8 mouse cellular contexts compared by ENCODE assay signal in the genomic region with DNA sequence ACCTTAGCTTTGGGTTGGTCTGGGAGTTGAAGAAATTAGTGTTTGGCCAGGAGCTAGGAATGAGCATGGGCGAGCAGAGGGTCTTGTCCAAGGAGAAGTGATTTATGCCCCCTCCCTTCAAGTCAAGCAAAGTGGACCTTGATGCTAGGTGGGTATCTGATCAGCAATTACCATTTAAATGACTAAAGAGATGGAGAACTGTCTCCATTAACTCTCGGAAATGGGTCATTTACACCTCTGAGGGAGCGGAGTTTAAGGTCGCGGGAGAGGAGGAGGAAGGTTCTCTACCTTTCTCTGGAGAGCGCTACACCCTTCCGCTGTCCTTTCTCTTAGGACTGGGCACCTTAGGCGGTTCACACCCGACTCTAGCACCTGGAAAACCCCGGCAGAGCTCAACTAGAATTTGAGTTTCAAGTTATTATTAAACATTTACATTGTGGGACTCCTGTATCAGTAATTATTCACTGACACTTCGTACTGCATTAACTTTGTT. TPM values are rescaled to one million over a fixed set of nuclear protein-coding genes. Genes with fewer than 3 reads are reported as not detected.
DNase-seq lines count a peak whose midpoint lies in the region; ATAC-seq and TF ChIP-seq lines count a peak whose summit lies in the region.

A gene (minus strand): TSS at position 97 of the 493 bp plus-strand sequence.

- H3K9ac ChIP-seq in forebrain, embryonic 14.5 days (ENCODE audit: low read length), result peak within 1 kb of the TSS; percentile 65
- no peak within 1 kb of the TSS for H3K9ac ChIP-seq in intestine, postnatal 0 days (ENCODE audit: low read depth, low read length)
- peak within 1 kb of the TSS; percentile 37 for H3K9ac ChIP-seq in stomach, embryonic 14.5 days (replicated peaks; ENCODE audit: low read depth, low read length)

- no peaks in the 10 kb centered on the region for H3K9me3 ChIP-seq in forebrain, embryonic 14.5 days (replicated peaks; ENCODE audit: control insufficient read depth, low read length)
- no peaks in the 10 kb centered on the region for H3K9me3 ChIP-seq in intestine, postnatal 0 days (ENCODE audit: control insufficient read depth)
- no peaks in the 10 kb centered on the region for H3K9me3 ChIP-seq in stomach, embryonic 14.5 days (ENCODE audit: control insufficient read depth, low read depth, low read length)

- TF ChIP-seq CTCF in spleen, adult 2 months (IDR thresholded peaks at IDR 0.05; ENCODE audit: extremely low read depth, insufficient read depth, insufficient read length, insufficient replicate concordance), result no peak
- no peak for TF ChIP-seq CTCF in intestine, postnatal 0 days (IDR thresholded peaks at IDR 0.05; ENCODE audit: low read depth)

- no peaks in the 10 kb centered on the region for H3K36me3 ChIP-seq in spleen, adult 2 months (ENCODE audit: control insufficient read depth, insufficient read depth, low read length)
- no peaks in the 10 kb centered on the region for H3K36me3 ChIP-seq in forebrain, embryonic 14.5 days (ENCODE audit: control insufficient read depth, insufficient read depth, low read length)
- H3K36me3 ChIP-seq in intestine, postnatal 0 days (ENCODE audit: control insufficient read depth, insufficient read depth), result no peaks in the 10 kb centered on the region
- no peaks in the 10 kb centered on the region for H3K36me3 ChIP-seq in stomach, embryonic 14.5 days (ENCODE audit: control insufficient read depth, insufficient read depth, low read length)

- H3K4me1 ChIP-seq in spleen, adult 2 months (ENCODE audit: control insufficient read depth, insufficient read depth, insufficient read length), result peaks cover 4% of the 10 kb centered on the region
- H3K4me1 ChIP-seq in forebrain, embryonic 14.5 days (ENCODE audit: control insufficient read depth, insufficient read depth, low read length), result peaks cover 12% of the 10 kb centered on the region
- no peaks in the 10 kb centered on the region for H3K4me1 ChIP-seq in intestine, postnatal 0 days (replicated peaks; ENCODE audit: control insufficient read depth, insufficient read depth, low read length)
- no peaks in the 10 kb centered on the region; the same call in 1 of the 2 replicates for H3K4me1 ChIP-seq in stomach, embryonic 14.5 days (ENCODE audit: control insufficient read depth, insufficient read depth, low read length)

- H3K27ac ChIP-seq in spleen, adult 2 months (ENCODE audit: insufficient read depth, low read length), result no peak within 1 kb of the TSS
- no peak within 1 kb of the TSS for H3K27ac ChIP-seq in forebrain, embryonic 14.5 days (ENCODE audit: low read depth, low read length)
- no peak within 1 kb of the TSS for H3K27ac ChIP-seq in intestine, postnatal 0 days (ENCODE audit: low read depth, low read length)
- H3K27ac ChIP-seq in stomach, embryonic 14.5 days (ENCODE audit: low read length), result 0 out of 2 replicates have a peak within 1 kb of the TSS, but pooled peaks have one; percentile 33

- no peak for ATAC-seq in forebrain, embryonic 14.5 days
- ATAC-seq in intestine, postnatal 0 days, result no peak
- ATAC-seq in stomach, embryonic 14.5 days (ENCODE audit: insufficient number of reproducible peaks, insufficient read depth, low FRiP score, low read depth), result peak; percentile 7; the same call in 1 of the 2 replicates
- no peak for ATAC-seq in CD4-positive, CD25-positive, alpha-beta regulatory T cell, adult 4 months

- peak within 1 kb of the TSS; percentile 94 for H3K4me2 ChIP-seq in forebrain, embryonic 14.5 days (ENCODE audit: low read length)
- peak within 1 kb of the TSS; percentile 83 for H3K4me2 ChIP-seq in intestine, postnatal 0 days (replicated peaks; ENCODE audit: low read depth)
- H3K4me2 ChIP-seq in stomach, embryonic 14.5 days (replicated peaks; ENCODE audit: low read depth, low read length), result peak within 1 kb of the TSS; percentile 98

- no peak for TF ChIP-seq POLR2A in spleen, adult 2 months (IDR thresholded peaks at IDR 0.05; ENCODE audit: low read depth, low read length)

- 21% methylated on average over 11 of the region's 11 CpGs for WGBS in spleen, adult 2 months
- WGBS in forebrain, embryonic 14.5 days, result 9% methylated on average over 11 of the region's 11 CpGs
- 15% methylated on average over 11 of the region's 11 CpGs for WGBS in intestine, postnatal 0 days
- 8% methylated on average over 11 of the region's 11 CpGs for WGBS in stomach, embryonic 14.5 days

- peaks cover 30% of the 10 kb centered on the region for H3K27me3 ChIP-seq in spleen, adult 2 months (ENCODE audit: control insufficient read depth, insufficient read depth, low read length)
- peaks cover 21% of the 10 kb centered on the region for H3K27me3 ChIP-seq in forebrain, embryonic 14.5 days (replicated peaks; ENCODE audit: control insufficient read depth, insufficient read depth, low read length)
- H3K27me3 ChIP-seq in intestine, postnatal 0 days (replicated peaks; ENCODE audit: control insufficient read depth, insufficient read depth, low read length), result peaks cover 54% of the 10 kb centered on the region
- H3K27me3 ChIP-seq in stomach, embryonic 14.5 days (ENCODE audit: control insufficient read depth, insufficient read depth, low read length), result peaks cover 8% of the 10 kb centered on the region; the same call in 1 of the 2 replicates

- no peak for DNase-seq in spleen, adult 2 months (ENCODE audit: low read depth in 1 of 2, low spot score in 2 of 2)
- DNase-seq in spleen, adult 18-20 months, result no peak
- DNase-seq in forebrain, embryonic 14.5 days (ENCODE audit: low spot score), result no peak
- DNase-seq in urinary bladder, postnatal 14 days (ENCODE audit: low spot score), result no peak
- no peak for DNase-seq in natural killer cell, adult 2 months (ENCODE audit: low spot score in 2 of 2)

- peak within 1 kb of the TSS; percentile 2; the same call in 1 of the 2 replicates for H3K4me3 ChIP-seq in spleen, adult 2 months (ENCODE audit: extremely low read depth, insufficient read depth, insufficient read length)
- peak within 1 kb of the TSS; percentile 44 for H3K4me3 ChIP-seq in forebrain, embryonic 14.5 days (ENCODE audit: low read depth, low read length)
- H3K4me3 ChIP-seq in intestine, postnatal 0 days (ENCODE audit: low read depth, low read length), result peak within 1 kb of the TSS; percentile 47
- peak within 1 kb of the TSS; percentile 52 for H3K4me3 ChIP-seq in stomach, embryonic 14.5 days (ENCODE audit: low read depth, low read length)

RNA-seq across cellular contexts. Expression of the gene that starts here (rescaled TPM):
- polyA plus RNA-seq in spleen, adult 2 months (2012; rRNA removed), result 3.8 and 5.5 TPM in 2 replicates
- polyA plus RNA-seq in forebrain, embryonic 14.5 days (2014; fragmentation: Nextera tagmentation; extraction: Ambion mirVana), result 3.5 TPM in 2 replicates
- polyA plus RNA-seq in intestine, postnatal 0 days (2015; fragmentation: Nextera tagmentation; extraction: Ambion mirVana), result 8.7 and 8.8 TPM in 2 replicates
- polyA plus RNA-seq in stomach, embryonic 14.5 days (2014; fragmentation: Nextera tagmentation; extraction: Ambion mirVana), result 8.7 and 10.9 TPM in 2 replicates
- polyA plus RNA-seq in CD4-positive, CD25-positive, alpha-beta regulatory T cell, adult 4 months (2017; shearing (Covaris generic)), result under 1 TPM; 0.63 to 0.90 TPM

Comparison
In these comparisons a context has a peak if more than half of its experiments do, and no peak if none do; other contexts are left out.
1. H3K4me3 ChIP-seq: peak in every context shown above with its lines; median percentile 52 in stomach, embryonic 14.5 days; 47 in intestine, postnatal 0 days; 44 in forebrain, embryonic 14.5 days; 2 in spleen, adult 2 months.